Mouse (Mus musculus) fibroblast of lung, adult 2 months (primary cell): ENCODE measurements at regions not wholly inside any gene's neighbourhood (a gene's known extent, or its start where the extent isn't known, plus 50 kb on each side); places are given as distances from the start of the nearest gene placed in this dataset.

Source experiments
- DNase-seq: peaks from one replicate; pipeline ENCODE4 v3.0.0-alpha.2; 2011; ENCODE audit warnings: low read depth

GRCm38 (mm10) chr15:5414401-5414800, 170.4 kb upstream of the Ptger4 start:
- no peak for DNase-seq

DNA sequence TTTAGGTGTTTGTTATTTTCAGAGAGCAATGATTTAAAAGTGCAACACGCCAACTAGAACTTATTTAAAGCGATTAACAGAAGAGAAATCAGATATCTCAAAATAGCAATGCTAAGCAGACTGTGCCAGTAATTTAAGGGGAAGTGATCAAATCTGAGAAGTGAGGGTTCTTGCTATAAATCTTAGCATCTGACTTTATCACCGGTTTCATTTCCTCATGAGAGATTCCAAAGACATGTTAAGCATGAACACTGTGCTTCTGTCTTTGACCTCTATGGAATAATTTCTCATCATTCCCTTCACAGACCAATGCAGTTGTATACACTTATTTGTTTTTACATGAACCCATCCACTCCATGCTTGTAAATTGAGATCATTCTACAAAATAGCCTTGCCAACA, 172.0 kb upstream of the Ptger4 start:
- no peak for DNase-seq

DNA sequence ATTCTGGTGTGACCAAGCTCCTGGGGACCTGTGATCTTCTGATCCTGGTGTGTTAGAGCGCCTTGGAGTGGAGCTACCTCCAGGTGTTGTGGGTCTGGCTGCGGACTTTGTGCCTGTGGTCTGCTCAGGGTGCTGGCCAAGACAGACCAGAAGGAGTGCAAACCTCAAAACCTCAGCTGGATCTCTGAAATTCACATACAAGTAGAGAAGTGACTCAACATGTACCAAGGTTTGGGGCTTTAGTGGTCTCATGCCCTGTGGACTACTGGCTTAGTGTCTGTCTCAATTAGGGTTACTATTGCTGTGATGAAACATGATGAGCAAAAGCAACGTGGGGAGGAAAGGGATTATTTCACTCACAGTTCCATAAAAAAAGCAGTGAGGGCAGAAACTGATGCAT, 182.7 kb upstream of the Ptger4 start:
- peak; percentile 3 for DNase-seq

GRCm38 (mm10) chr15:5427319-5428048, 183.5 kb upstream of the Ptger4 start:
- no peak for DNase-seq

- no peak for DNase-seq
Measured at GRCm38 (mm10) chr15:5432018-5432417, 188.0 kb upstream of the Ptger4 start.

DNA sequence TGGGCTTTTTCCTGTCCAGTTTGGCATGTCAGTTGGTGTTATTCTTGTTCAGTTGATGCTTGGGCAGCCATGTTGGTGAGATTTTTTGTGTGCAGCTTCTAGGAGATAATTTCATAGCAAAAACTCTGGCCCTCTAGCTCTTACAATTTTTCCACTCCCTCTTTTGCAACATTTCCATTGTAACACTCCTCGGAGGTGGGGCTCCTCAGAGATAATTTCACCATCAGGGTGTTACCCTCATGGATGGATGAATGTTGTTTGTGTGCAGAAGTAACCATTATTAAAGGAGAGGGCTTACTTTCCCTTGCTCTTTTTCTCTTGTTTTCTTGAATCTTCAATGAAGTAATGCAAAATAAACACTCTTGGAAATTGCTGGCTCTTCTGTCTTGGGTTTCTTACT, 193.0 kb upstream of the Ptger4 start:
- no peak for DNase-seq

- no peak for DNase-seq
Measured at GRCm38 (mm10) chr15:5446040-5446755, 202.2 kb upstream of the Ptger4 start.

DNA sequence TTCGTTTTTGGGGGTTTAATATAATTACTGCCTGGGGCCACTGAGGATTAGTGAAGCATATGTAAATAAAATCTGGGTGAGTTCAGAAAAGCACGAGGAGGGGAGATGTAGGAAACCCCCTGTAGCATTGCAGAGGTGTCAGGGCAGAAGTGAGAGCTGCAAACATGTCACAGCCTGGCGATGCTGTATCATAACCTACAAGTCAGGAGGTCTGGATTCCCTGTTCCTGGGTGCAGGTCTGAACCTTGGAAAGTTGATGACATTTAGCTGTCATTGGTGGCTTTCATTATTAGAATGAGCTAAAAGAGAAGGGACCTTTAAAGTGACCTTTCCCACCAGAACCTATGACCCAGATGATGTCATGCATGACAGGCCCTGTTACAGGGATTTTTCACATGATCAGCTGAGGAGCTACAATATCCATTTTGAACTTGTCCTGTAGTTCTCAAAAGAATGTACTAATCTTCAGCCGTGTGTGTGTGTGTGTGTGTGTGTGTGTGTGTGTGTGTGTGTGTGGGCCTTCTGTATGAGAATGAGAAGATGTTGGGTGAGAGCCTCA, 202.8 kb upstream of the Ptger4 start:
- no peak for DNase-seq

DNA sequence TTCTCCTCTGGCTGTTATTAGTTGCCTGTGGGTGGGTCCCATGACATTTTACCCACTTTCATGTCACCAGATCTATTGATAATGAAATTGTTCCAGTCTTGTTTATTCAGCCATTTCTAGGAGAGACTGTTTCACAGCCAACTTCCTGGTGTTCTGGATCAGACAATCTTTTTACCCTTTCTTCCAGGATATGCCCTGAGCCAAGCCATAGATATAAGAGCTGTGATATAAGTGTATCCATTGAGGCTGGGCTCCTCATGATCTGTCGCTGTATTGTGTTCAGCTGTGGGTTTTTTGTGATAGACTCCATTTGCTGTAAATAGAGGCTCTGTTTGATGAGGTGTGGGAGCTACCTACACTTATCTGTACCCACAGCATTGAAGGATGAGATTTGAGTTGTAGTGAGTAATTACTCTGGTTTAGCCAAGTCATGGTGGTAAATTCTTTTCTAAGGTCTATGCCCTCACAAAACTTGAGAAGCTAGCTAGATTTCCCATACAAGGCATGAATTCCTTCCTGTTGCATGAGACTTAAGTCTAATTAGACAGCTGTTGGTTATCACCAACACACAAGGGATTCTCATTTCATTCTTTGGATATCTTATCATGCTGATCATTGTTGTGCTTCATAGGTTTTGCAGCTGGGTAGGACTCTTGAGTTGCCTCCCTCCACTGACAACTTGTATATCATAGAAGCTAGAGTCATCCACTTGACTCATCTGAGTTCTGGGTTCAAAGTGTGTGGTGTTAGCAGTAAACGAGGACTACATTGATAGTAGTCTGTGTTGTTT, 203.9 kb upstream of the Ptger4 start:
- no peak for DNase-seq

GRCm38 (mm10) chr15:5459083-5459482, 215.1 kb upstream of the Ptger4 start:
- DNase-seq, result no peak

- DNase-seq, result no peak
Measured at GRCm38 (mm10) chr15:5459580-5459979, 215.6 kb upstream of the Ptger4 start.

DNA sequence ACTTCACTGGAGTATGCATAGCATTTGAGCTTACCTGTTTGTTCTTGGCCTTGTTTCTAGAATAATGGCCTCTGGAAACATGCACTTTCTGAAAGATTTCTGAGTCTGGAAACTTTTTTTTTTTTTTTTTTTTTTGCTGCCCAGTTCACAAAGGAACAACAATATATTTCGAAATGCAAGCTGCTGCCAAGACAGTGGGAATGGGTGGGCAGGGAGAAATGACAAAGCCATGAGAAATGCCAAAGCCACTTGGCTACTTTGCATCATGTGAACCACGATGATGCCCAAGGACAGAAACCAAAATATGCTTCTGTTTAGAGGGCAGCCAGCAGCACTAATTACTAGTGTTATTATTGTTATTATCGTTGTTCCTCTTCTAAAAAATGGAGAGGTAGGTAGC, 218.7 kb upstream of the Ptger4 start:
- DNase-seq, result peak; percentile 72

DNA sequence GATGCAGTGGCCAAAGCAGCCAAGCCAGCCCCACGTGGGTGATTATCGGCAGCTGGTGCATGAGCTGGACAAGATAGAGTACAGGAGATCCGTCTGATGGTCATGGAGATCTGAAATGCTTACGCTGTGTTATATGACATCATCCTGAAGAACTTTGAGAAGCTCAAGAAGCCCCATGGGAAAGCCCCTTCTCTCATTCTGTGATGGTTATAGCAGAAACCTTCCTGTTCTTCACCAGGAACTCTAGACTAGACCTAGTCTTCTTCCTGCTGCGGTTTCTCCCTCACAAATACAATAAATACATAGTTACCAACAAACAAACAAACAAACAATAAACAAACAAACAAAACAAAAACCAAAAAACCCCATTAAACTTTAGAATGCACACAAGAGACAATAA, 220.7 kb upstream of the Ptger4 start:
- no peak for DNase-seq

- DNase-seq, result no peak
Measured at GRCm38 (mm10) chr15:5468535-5469073, 224.6 kb upstream of the Ptger4 start.

- DNase-seq, result no peak
Measured at GRCm38 (mm10) chr15:5475389-5475995, 231.5 kb upstream of the Ptger4 start.

DNA sequence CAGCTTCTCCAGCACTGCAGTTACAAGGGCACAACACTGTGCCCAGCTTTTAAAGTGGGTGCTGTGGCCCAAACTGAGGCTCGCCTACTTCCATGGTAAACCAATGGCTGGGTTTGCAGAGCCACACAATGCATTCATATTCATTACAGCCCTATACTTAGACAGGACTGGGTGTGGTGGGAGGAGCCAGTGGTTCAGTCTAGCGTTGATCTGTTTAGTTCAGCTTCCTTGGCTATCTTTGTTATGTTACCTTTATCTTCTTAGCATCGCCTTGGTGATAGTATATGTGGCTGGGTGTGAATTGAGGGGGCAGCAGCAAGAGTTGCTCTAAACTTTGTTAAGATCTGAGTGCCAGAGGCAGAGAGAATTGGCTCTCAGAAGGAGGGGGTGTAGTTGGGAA, 249.3 kb upstream of the Ptger4 start:
- DNase-seq, result no peak

GRCm38 (mm10) chr15:5495187-5495849, 251.3 kb upstream of the Ptger4 start:
- peak; percentile 81 for DNase-seq

- no peak for DNase-seq
Measured at GRCm38 (mm10) chr15:5495954-5496353, 252.0 kb upstream of the Ptger4 start.

- no peak for DNase-seq
Measured at GRCm38 (mm10) chr15:5504502-5504901, 260.5 kb upstream of the Ptger4 start.

DNA sequence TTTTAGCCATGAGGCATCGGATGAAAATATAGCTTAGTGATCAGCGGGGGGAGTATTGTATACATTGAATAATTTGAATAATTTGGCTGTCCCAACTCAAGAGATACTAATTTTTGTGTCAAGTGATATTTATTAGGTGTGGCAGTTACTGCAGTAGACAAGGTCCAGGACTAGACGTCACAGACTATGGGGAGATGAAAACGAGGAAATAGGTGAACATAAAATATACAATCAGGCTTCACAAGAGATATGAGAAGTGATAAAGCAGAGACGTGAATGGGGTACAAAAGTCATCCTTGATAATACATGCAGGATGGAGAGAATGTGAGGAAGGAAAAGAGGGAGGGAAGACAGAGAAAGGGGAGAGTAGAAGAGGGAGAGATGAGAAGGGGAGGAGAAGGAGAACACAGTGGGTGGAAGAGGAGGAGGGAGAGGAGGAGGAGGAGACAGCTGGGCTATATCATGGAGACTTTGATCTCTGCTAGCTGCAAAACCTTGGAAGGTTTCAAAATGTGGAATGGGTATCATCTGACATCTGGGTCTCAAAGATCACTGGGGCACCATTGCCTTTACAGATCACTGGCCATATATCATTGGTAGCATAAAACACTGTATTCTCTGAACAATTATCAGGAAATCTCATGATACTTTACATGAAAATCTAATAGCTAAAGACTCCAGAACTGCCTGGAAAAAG, 263.0 kb upstream of the Ptger4 start:
- DNase-seq, result no peak

DNA sequence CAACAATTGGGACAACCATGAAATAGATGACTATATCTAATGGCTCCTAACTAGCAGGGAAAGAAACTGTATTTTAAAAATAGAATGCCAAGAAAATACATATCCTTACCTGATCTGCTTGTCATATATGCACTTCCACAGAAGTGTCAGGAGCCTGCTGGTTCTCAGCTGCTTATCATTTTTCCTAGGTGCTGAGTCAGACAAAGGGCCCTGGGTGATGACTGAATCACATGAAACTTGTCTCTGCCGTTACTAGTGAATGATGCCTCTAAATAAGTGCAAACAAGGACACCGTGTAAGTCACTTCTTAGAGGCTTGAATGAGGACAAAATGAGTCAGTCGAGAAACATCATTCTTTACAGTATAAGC, 263.5 kb upstream of the Ptger4 start:
- DNase-seq, result no peak
